Mouse (Mus musculus): ENCODE measurements around the gene Xntrpc.

- no peak for TF ChIP-seq CTCF (IDR thresholded peaks at IDR 0.05; ENCODE audit: borderline replicate concordance, insufficient read depth, low read depth, low read length)
- no peak for TF ChIP-seq POLR2A (IDR thresholded peaks at IDR 0.05; ENCODE audit: borderline replicate concordance, insufficient read depth, low read length)
These were observed 51.2 kb downstream of the Xntrpc start, which contains the start of gene Chrna10 for GRCm38 (mm10) chr7:102116579-102117331.

All from cerebellum, adult 2 months (tissue).